Mouse (Mus musculus) layer of hippocampus, postnatal 14 days (tissue): ENCODE measurements at regions not wholly inside any gene's neighbourhood (a gene's known extent, or its start where the extent isn't known, plus 50 kb on each side); places are given as distances from the start of the nearest gene placed in this dataset.

Source experiments
- DNase-seq, 2 experiments: peaks; one replicate each; pipeline ENCODE4 v3.0.0; 2021 to 2022; ENCODE audit warnings: low spot score in 2 of 2, mixed read lengths in 1 of 2

GRCm38 (mm10) chr12:99643016-99643415 lies 79.6 kb upstream of the Foxn3 start:
- DNase-seq = no peak

GRCm38 (mm10) chr12:99642131-99642895 lies 78.9 kb upstream of the Foxn3 start:
- DNase-seq = no peak

GRCm38 (mm10) chr12:99641278-99641677 lies 77.9 kb upstream of the Foxn3 start:
- peak in 1 of 2 experiments; percentile 23 for DNase-seq

GRCm38 (mm10) chr12:99640214-99641151 lies 77.1 kb upstream of the Foxn3 start:
- no peak for DNase-seq

- DNase-seq = peak; percentile 64 to 82
Measured at GRCm38 (mm10) chr12:99639847-99640213, 76.4 kb upstream of the Foxn3 start.

- no peak for DNase-seq
Measured at GRCm38 (mm10) chr12:99639118-99639517, 75.7 kb upstream of the Foxn3 start.

GRCm38 (mm10) chr12:99637986-99638385 lies 74.6 kb upstream of the Foxn3 start:
- DNase-seq = no peak

- DNase-seq = no peak
Measured at GRCm38 (mm10) chr12:99636234-99636633, 72.9 kb upstream of the Foxn3 start.

- DNase-seq = no peak
Measured at GRCm38 (mm10) chr12:99635361-99635760, 72.0 kb upstream of the Foxn3 start.

- DNase-seq = no peak
Measured at GRCm38 (mm10) chr12:99634726-99635125, 71.3 kb upstream of the Foxn3 start.

GRCm38 (mm10) chr12:99633678-99634077 lies 70.3 kb upstream of the Foxn3 start:
- no peak for DNase-seq

GRCm38 (mm10) chr12:99632988-99633387 lies 69.6 kb upstream of the Foxn3 start:
- no peak for DNase-seq

- no peak for DNase-seq
Measured at GRCm38 (mm10) chr12:99629606-99630005, 66.2 kb upstream of the Foxn3 start.

GRCm38 (mm10) chr12:99628421-99628820 lies 65.0 kb upstream of the Foxn3 start:
- DNase-seq = no peak

GRCm38 (mm10) chr12:99627898-99628231 lies 64.5 kb upstream of the Foxn3 start:
- DNase-seq = peak; percentile 94

- DNase-seq = peak; percentile 40 to 57
Measured at GRCm38 (mm10) chr12:99627201-99627897, 64.0 kb upstream of the Foxn3 start.

GRCm38 (mm10) chr12:99626147-99626546 lies 62.8 kb upstream of the Foxn3 start:
- DNase-seq = no peak

- DNase-seq = no peak
Measured at GRCm38 (mm10) chr12:99625094-99625493, 61.7 kb upstream of the Foxn3 start.

- DNase-seq = no peak
Measured at GRCm38 (mm10) chr12:99622238-99622637, 58.9 kb upstream of the Foxn3 start.

GRCm38 (mm10) chr12:99617241-99617804 lies 53.9 kb upstream of the Foxn3 start:
- no peak for DNase-seq

GRCm38 (mm10) chr12:99614420-99614819 lies 51.0 kb upstream of the Foxn3 start:
- no peak for DNase-seq
